Mouse (Mus musculus) splenic B cell, adult 2 months (primary cell): ENCODE measurements around the gene Clic5.

ENCODE experiments used
- DNase-seq: peaks from one replicate; pipeline ENCODE4 v3.0.0-alpha.2; 2011; ENCODE audit warnings: low read depth, low spot score
- H3K27me3 ChIP-seq: 2 replicates; pipeline ENCODE4 v1.6.1; 2012; ENCODE audit warnings: mild to moderate bottlenecking, low read length, moderate library complexity, mixed read lengths; ENCODE audit not compliant: control insufficient read depth, poor library complexity, insufficient read depth, severe bottlenecking
- H3K36me3 ChIP-seq: 2 replicates; pipeline ENCODE4 v1.6.1; 2012; ENCODE audit warnings: mild to moderate bottlenecking, low read length, moderate library complexity, mixed read lengths; ENCODE audit not compliant: control insufficient read depth, poor library complexity, insufficient read depth, severe bottlenecking

Clic5 gene

GRCm38 (mm10) chr17:44188042-44188768 is at the start of gene Clic5:
Clic5 (plus strand) TSS chr17:44188584.
- Histone ChIP-seq H3K36me3 (no peaks in the 10 kb centered on the region), H3K27me3 (no peaks in the 10 kb centered on the region)
- peak; percentile 28 for DNase-seq

- no peak for DNase-seq
- Histone ChIP-seq H3K36me3 (no peaks in the 10 kb centered on the region), H3K27me3 (no peaks in the 10 kb centered on the region)
These were observed 42.6 kb upstream of the Clic5 start for GRCm38 (mm10) chr17:44145806-44146205.

GRCm38 (mm10) chr17:44148109-44148846 is 40.1 kb upstream of the Clic5 start:
- Histone ChIP-seq H3K27me3 (no peaks in the 10 kb centered on the region), H3K36me3 (no peaks in the 10 kb centered on the region)
- no peak for DNase-seq

- Histone ChIP-seq H3K36me3 (no peaks in the 10 kb centered on the region), H3K27me3 (no peaks in the 10 kb centered on the region)
- DNase-seq, result peak; percentile 42
These were observed 37.3 kb upstream of the Clic5 start for GRCm38 (mm10) chr17:44151130-44151529.

GRCm38 (mm10) chr17:44151889-44152288 is 36.5 kb upstream of the Clic5 start:
- DNase-seq, result no peak
- no peaks in the 10 kb centered on the region for H3K27me3 ChIP-seq
- H3K36me3 ChIP-seq, result no peaks in the 10 kb centered on the region

GRCm38 (mm10) chr17:44153871-44154270 is 34.5 kb upstream of the Clic5 start:
- Histone ChIP-seq H3K36me3 (no peaks in the 10 kb centered on the region), H3K27me3 (no peaks in the 10 kb centered on the region)
- DNase-seq, result no peak

- H3K36me3 ChIP-seq, result no peaks in the 10 kb centered on the region
- no peaks in the 10 kb centered on the region for H3K27me3 ChIP-seq
These were observed 33.2 kb upstream of the Clic5 start for GRCm38 (mm10) chr17:44155204-44155603.

GRCm38 (mm10) chr17:44158186-44158585 is 30.2 kb upstream of the Clic5 start:
- no peak for DNase-seq
- Histone ChIP-seq H3K27me3 (no peaks in the 10 kb centered on the region), H3K36me3 (no peaks in the 10 kb centered on the region)

More at GRCm38 (mm10) chr17:44155204-44155603, 33.2 kb upstream of the Clic5 start:
- no peak for DNase-seq

- Histone ChIP-seq H3K36me3 (no peaks in the 10 kb centered on the region), H3K27me3 (no peaks in the 10 kb centered on the region)
- DNase-seq, result no peak
These were observed 27.9 kb upstream of the Clic5 start for GRCm38 (mm10) chr17:44160449-44160848.

- no peak for DNase-seq
- Histone ChIP-seq H3K27me3 (no peaks in the 10 kb centered on the region), H3K36me3 (no peaks in the 10 kb centered on the region)
These were observed 25.9 kb upstream of the Clic5 start for GRCm38 (mm10) chr17:44162514-44162913.

GRCm38 (mm10) chr17:44162935-44163334 is 25.4 kb upstream of the Clic5 start:
- no peak for DNase-seq
- no peaks in the 10 kb centered on the region for H3K36me3 ChIP-seq
- H3K27me3 ChIP-seq, result no peaks in the 10 kb centered on the region

GRCm38 (mm10) chr17:44165730-44166347 is 22.5 kb upstream of the Clic5 start:
- H3K27me3 ChIP-seq, result no peaks in the 10 kb centered on the region
- H3K36me3 ChIP-seq, result no peaks in the 10 kb centered on the region
- DNase-seq, result peak; percentile 24

- H3K36me3 ChIP-seq, result no peaks in the 10 kb centered on the region
- no peaks in the 10 kb centered on the region for H3K27me3 ChIP-seq
- DNase-seq, result no peak
These were observed 18.7 kb upstream of the Clic5 start for GRCm38 (mm10) chr17:44169676-44170075.

GRCm38 (mm10) chr17:44170316-44170715 is 18.1 kb upstream of the Clic5 start:
- DNase-seq, result no peak
- Histone ChIP-seq H3K36me3 (no peaks in the 10 kb centered on the region), H3K27me3 (no peaks in the 10 kb centered on the region)

GRCm38 (mm10) chr17:44171930-44172329 is 16.5 kb upstream of the Clic5 start:
- H3K27me3 ChIP-seq, result no peaks in the 10 kb centered on the region
- no peaks in the 10 kb centered on the region for H3K36me3 ChIP-seq
- DNase-seq, result no peak
